Mouse (Mus musculus) heart, postnatal 0 days (tissue): Measurements from ENCODE around the gene Prkaa2. TPM values are rescaled to one million over a fixed set of nuclear protein-coding genes. Genes with fewer than 3 reads are reported as not detected.

ENCODE experiments used
- ATAC-seq: fragments of 200-750 bp; cut with Nextera tagmentation; 2 replicates; pipeline ENCODE4 v1.8.0; 2017; ENCODE audit warnings: low read depth, moderate number of reproducible peaks, moderate library complexity; ENCODE audit not compliant: insufficient read depth
- DNase-seq: peaks from one replicate; pipeline ENCODE4 v3.0.0-alpha.2; 2016; ENCODE audit warnings: low spot score
- H3K27ac ChIP-seq: fragments of 300-500 bp; sonication (generic); 2 replicates; pipeline ENCODE4 v1.5.1; 2014; ENCODE audit warnings: low read depth, mild to moderate bottlenecking
- H3K27me3 ChIP-seq: fragments of 300-500 bp; sonication (generic); 2 replicates; pipeline ENCODE4 v1.6.1; 2014; ENCODE audit warnings: low read length, mixed read lengths; ENCODE audit not compliant: control insufficient read depth, insufficient read depth
- H3K36me3 ChIP-seq: fragments of 300-500 bp; sonication (generic); replicated peaks from 2 replicates; pipeline ENCODE4 v1.6.1; 2014; ENCODE audit warnings: low read length, mixed read lengths; ENCODE audit not compliant: control insufficient read depth, insufficient read depth
- H3K4me1 ChIP-seq: fragments of 300-500 bp; sonication (generic); 2 replicates; pipeline ENCODE4 v1.6.1; 2014; ENCODE audit warnings: antibody characterized with exemption; ENCODE audit not compliant: control insufficient read depth, insufficient read depth
- H3K4me2 ChIP-seq: fragments of 300-500 bp; sonication (generic); 2 replicates; pipeline ENCODE4 v1.6.1; 2014; ENCODE audit warnings: low read depth, mild to moderate bottlenecking, low read length, moderate library complexity
- H3K4me3 ChIP-seq: fragments of 300-500 bp; sonication (generic); 2 replicates; pipeline ENCODE4 v1.5.1; 2014; ENCODE audit warnings: low read depth, low read length
- H3K9ac ChIP-seq: fragments of 300-500 bp; sonication (generic); replicated peaks from 2 replicates; pipeline ENCODE4 v1.6.1; 2014; ENCODE audit warnings: low read depth, low read length, mixed read lengths
- H3K9me3 ChIP-seq: fragments of 300-500 bp; sonication (generic); replicated peaks from 2 replicates; pipeline ENCODE4 v1.6.1; 2016; ENCODE audit warnings: low read length; ENCODE audit not compliant: control insufficient read depth
- CTCF ChIP-seq: IDR thresholded peaks from 2 replicates; pipeline ENCODE4 v1.5.1; 2016; ENCODE audit warnings: antibody characterized with exemption, control low read depth, low read depth
- EP300 ChIP-seq: IDR thresholded peaks from 2 replicates; pipeline ENCODE4 v1.6.1; 2016; ENCODE audit warnings: antibody characterized with exemption, low read depth
- WGBS: fragments of 180-500 bp; shearing (Covaris S2); extraction: QIAGEN DNeasy Blood & Tissue Kit; methylation state at CpG from one replicate; pipeline ENCODE4 v1.1.7; 2014; 5-methylcytosine and 5-hydroxymethylcytosine counted together
- polyA plus RNA-seq: library from polyadenylated mRNA; unstranded; fragments of >200 nt; fragmentation: Nextera tagmentation; extraction: Ambion mirVana; gene quantifications from 2 replicates; pipeline ENCODE4 v1.2.1, GENCODE M21; 2015
- total RNA-seq: library from RNA; depleted of rRNA; stranded (reverse); fragments of >200 nt; gene quantifications from 2 replicates; pipeline ENCODE4 v1.2.3, GENCODE M21; 2014; ENCODE audit warnings: low replicate concordance

Prkaa2 gene
- total and polyA plus RNA-seq, 2 experiments from 2014 or later: 35.6 to 64.3 TPM

- ATAC-seq (no peak), DNase-seq (no peak)
- no peak overlapping the region for H3K4me3 ChIP-seq
- no peaks in the 10 kb centered on the region for H3K27me3 ChIP-seq
- no peak overlapping the region for H3K9ac ChIP-seq
- no peaks in the 10 kb centered on the region for H3K9me3 ChIP-seq
- no peaks in the 10 kb centered on the region for H3K36me3 ChIP-seq
- TF ChIP-seq EP300 (no peak), CTCF (no peak)
- no peak overlapping the region for H3K27ac ChIP-seq
- H3K4me2 ChIP-seq: no peak overlapping the region
- H3K4me1 ChIP-seq: peaks cover 8% of the 10 kb centered on the region; the same call in 1 of the 2 replicates
- 76% methylated on average over 6 of the region's 6 CpGs for WGBS
These were observed 11.4 kb upstream of the Prkaa2 start for GRCm38 (mm10) chr4:105121081-105121480.

GRCm38 (mm10) chr4:105113468-105113867, 3.8 kb upstream of the Prkaa2 start:
- Histone ChIP-seq H3K27me3 (no peaks in the 10 kb centered on the region), H3K4me2 (no peak overlapping the region), H3K9ac (no peak overlapping the region), H3K4me1 (peaks cover 9% of the 10 kb centered on the region), H3K36me3 (no peaks in the 10 kb centered on the region), H3K4me3 (no peak overlapping the region), H3K9me3 (no peaks in the 10 kb centered on the region), H3K27ac (no peak overlapping the region)
- WGBS: 75% methylated on average over 3 of the region's 3 CpGs
- DNase-seq (no peak), ATAC-seq (no peak)
- TF ChIP-seq CTCF (no peak), EP300 (no peak)

- H3K9me3 ChIP-seq: no peaks in the 10 kb centered on the region
These were observed 3.4 kb upstream of the Prkaa2 start for GRCm38 (mm10) chr4:105113042-105113441.

GRCm38 (mm10) chr4:105111770-105112169, 2.1 kb upstream of the Prkaa2 start:
- no peak for ATAC-seq
- 67% methylated on average over 11 of the region's 11 CpGs for WGBS
- no peak overlapping the region for H3K9ac ChIP-seq
- H3K9me3 ChIP-seq: no peaks in the 10 kb centered on the region
- no peak overlapping the region for H3K27ac ChIP-seq
- no peaks in the 10 kb centered on the region for H3K36me3 ChIP-seq
- H3K4me1 ChIP-seq: peaks cover 15% of the 10 kb centered on the region; the same call in 1 of the 2 replicates
- DNase-seq: no peak
- TF ChIP-seq CTCF (no peak), EP300 (no peak)
- no peak overlapping the region for H3K4me3 ChIP-seq
- H3K4me2 ChIP-seq: no peak overlapping the region
- H3K27me3 ChIP-seq: no peaks in the 10 kb centered on the region

More at GRCm38 (mm10) chr4:105113042-105113441, 3.4 kb upstream of the Prkaa2 start:
- DNase-seq (no peak), ATAC-seq (no peak)
- Histone ChIP-seq H3K4me3 (no peak overlapping the region), H3K36me3 (no peaks in the 10 kb centered on the region), H3K4me2 (no peak overlapping the region), H3K4me1 (peaks cover 9% of the 10 kb centered on the region), H3K27ac (no peak overlapping the region), H3K9ac (no peak overlapping the region), H3K27me3 (no peaks in the 10 kb centered on the region)
- 81% methylated on average over 5 of the region's 5 CpGs for WGBS
- TF ChIP-seq CTCF (no peak), EP300 (no peak)

- ATAC-seq: no peak
- H3K27ac ChIP-seq: peak overlapping the region; percentile 99
- H3K4me1 ChIP-seq: peaks cover 21% of the 10 kb centered on the region; the same call in 1 of the 2 replicates
- peak overlapping the region; percentile 95 for H3K9ac ChIP-seq
- no peak for DNase-seq
- peak overlapping the region; percentile 77 for H3K4me2 ChIP-seq
- TF ChIP-seq CTCF (no peak), EP300 (no peak)
- 65% methylated on average over 4 of the region's 4 CpGs for WGBS
- no peaks in the 10 kb centered on the region for H3K36me3 ChIP-seq
- no peaks in the 10 kb centered on the region for H3K27me3 ChIP-seq
- H3K9me3 ChIP-seq: no peaks in the 10 kb centered on the region
- H3K4me3 ChIP-seq: peak overlapping the region; percentile 80
These were observed 970 bp upstream of the Prkaa2 start for GRCm38 (mm10) chr4:105110684-105111035.

- peak overlapping the region; percentile 99 for H3K27ac ChIP-seq
- H3K4me2 ChIP-seq: peak overlapping the region; percentile 77
- no peaks in the 10 kb centered on the region for H3K36me3 ChIP-seq
- DNase-seq (no peak), ATAC-seq (peak; percentile 40)
- H3K9ac ChIP-seq: peak overlapping the region; percentile 95
- WGBS: 3% methylated on average over 24 of the region's 24 CpGs
- no peaks in the 10 kb centered on the region for H3K9me3 ChIP-seq
- TF ChIP-seq CTCF: no peak
- no peak for TF ChIP-seq EP300
- H3K4me1 ChIP-seq: peaks cover 21% of the 10 kb centered on the region; the same call in 1 of the 2 replicates
- H3K27me3 ChIP-seq: no peaks in the 10 kb centered on the region
- H3K4me3 ChIP-seq: peak overlapping the region; percentile 80
These were observed 447 bp upstream of the Prkaa2 start for GRCm38 (mm10) chr4:105109990-105110683.
